Mouse (Mus musculus): ENCODE measurements around the gene Slc38a4.

Slc38a4 gene

DNA sequence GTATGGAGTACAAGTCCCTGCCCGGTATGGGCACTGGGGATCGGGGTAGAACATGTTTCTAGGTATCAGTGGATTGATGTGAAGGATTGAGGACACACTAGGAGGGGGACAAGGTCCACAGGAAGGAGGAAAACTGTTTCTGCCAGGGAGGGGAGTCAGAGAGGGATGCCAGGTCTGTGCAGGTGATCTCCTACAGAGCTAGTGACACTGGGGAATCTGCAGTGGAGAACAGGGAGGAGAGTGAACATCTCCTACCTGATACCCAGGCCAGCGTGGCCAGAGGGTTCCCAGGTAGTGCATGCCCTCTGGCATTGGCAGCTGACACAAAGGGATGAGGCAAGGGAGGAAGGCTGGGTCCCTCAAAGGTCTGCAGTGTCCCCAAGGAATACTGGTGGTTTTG is 89.4 kb downstream of the Slc38a4 start:
- DNase-seq (ENCODE audit: low spot score), result no peak

DNA sequence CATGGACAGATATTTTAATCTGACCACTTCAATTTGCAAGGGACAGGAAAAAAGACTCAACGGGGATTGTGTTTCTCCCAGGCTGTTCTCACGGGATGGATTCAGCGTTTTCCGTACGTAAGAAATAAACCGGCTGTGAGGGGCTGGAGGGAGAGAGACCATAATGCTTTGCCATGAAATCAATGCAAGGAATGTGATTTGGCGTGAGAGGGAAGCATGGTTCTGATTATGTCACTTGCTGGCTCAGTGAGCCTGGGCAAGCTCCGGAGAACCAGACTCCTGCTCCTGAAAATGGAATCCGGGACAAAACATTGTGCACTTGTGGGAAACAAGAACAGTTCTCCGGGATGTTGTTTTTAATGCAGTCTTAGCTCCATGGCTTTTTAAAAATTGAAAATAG is 92.0 kb downstream of the Slc38a4 start:
- DNase-seq (ENCODE audit: low spot score), result no peak

DNA sequence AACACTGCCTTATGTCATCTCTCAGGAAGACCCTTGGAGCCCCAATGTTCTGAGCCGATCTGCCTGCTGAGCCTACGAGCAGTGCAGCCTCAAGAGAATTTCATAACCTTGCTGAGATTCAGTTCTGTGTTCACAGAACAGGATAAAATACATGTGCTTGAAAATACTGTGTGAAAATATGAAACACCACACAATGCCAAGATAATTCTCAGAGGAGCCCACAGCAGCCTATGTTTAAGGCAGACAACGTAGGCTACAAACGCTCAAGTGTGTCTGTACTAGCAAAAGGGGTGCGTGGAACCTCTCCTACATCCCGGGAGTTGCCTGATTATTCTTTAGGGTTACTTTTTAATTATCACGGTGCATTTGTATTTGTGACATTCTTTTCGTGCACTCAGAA is 92.4 kb downstream of the Slc38a4 start:
- no peak for DNase-seq (ENCODE audit: low spot score)

DNA sequence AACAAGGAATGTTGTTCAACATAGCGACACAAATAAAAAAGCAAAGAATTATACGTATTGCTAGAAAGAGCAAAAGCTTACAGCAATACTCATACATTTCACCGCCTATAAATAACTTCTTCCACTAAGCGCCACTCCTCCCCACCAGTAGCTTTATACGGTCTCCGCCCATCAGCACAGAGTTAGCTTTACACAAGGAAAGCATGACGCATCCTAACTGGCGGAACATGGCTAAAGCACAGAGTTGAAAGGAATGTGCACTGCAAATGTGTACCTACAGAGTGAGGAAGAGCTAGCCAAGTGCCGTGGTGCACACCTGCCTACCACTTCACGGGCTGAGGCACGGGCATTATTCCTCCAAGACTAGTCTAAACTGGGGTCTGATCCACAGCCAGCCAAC is 95.4 kb downstream of the Slc38a4 start:
- DNase-seq (ENCODE audit: low spot score), result no peak

DNA sequence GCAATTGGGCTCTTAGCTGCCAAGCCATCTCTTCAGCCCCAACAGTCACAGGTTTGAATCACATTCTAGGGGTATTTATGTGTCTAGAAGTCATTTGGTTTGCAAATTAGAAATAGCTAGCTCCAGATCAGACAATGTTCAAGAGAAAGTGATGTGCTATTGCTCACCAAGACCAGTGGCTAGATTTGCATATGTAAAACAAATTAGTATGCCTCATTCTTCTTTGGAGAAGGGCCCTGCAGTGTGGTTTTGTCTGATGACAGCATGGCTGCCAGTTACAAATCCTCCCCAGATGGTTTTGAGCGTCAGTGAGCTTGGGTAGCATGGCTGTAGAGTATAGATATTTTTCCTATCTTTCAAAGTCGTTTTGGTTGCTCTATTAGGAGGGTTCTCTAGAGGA is 96.5 kb downstream of the Slc38a4 start:
- DNase-seq (ENCODE audit: low spot score), result no peak

DNA sequence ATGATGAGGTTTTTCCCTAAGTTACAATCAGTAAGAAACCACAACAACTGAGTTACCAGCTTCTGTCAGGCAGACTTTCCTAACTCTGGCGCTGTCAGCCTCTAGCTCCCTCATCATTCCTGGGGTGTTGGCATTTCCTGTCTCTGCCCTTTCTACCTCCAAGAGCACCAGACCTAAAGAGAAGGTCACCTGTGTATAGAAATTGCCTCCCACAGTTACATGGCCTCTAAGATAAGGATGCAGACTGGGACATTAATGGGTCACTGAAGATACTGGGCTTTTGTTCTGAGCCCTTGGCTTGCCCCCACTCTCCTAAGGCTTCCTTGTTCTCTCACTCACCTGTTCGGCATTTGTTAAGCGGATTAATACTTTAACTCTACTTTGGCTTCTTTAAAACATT is 99.1 kb downstream of the Slc38a4 start:
- no peak for DNase-seq (ENCODE audit: low spot score)

DNA sequence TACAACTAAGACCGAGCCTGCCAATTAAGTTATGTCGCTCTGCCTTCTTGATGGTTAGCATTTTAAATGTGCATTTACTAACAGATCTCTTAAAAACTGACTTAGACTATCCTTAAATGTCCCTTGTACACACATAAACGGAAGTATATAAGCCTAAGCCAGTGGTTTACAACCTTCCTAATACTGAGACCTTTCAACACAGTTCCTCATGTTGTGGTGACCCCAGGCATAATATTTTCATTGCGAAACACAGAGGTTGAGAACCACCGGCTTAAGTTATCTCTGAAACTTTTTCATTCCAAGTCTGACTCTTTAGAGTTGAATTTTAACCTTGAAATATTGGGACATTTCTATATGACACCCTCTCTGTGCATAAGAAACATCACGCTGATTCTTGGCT is 101.4 kb downstream of the Slc38a4 start:
- DNase-seq (ENCODE audit: low spot score), result no peak

DNA sequence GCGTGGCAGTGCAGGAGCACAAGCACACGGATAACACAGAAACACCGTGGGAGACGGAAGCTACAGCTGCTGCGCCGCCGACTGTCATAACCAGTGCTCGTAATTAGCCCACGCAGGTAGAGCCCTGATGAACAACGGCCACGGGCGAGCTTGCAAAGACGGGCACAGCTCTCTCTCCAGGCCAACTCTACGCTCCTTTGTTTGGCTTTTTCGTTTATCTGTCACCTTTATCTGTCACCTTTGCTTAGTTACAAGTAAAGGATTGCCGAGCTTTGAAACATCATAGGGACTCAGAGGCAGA is 101.9 kb downstream of the Slc38a4 start:
- no peak for DNase-seq (ENCODE audit: low spot score)

DNA sequence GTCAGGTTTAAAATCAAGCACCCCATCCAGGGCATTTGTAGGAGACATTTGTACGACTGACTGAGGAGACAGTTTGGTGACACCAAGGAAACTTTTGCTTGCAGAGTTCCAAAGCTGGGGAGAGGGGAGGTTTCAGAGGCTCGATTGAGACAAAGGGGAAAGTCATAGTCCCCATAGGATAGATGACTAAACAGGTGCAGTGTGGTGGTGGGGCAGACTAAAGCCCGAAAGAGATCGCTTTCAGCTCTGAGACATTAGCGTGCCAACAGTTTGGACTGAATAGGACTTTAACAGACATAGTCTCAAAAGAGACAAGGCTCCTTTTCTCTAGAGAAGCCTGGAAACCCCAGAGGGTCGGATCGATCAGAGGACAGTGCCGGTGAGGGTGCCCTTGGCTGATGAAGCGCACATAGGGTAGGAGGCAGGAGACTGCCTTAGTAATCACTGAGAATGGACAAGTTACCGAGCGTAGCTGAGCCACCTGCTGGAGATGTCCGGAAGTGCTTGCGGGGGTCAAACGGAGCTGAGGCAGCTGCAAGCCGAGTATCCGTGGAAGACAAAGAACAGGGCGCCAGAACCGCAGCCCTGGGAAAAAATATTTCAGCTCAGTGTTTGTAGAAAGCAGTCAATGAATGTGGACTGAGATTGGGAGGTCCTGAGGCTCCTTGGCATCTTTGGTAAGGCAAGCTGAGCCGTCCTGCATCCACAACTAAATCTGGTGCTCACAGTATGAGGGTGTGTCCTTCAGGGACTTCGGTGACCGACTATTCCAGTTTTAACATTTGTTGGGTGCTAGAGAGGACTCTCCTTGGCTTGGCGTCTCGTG is 102.4 kb downstream of the Slc38a4 start:
- peak; percentile 86 for DNase-seq (ENCODE audit: low spot score)

DNA sequence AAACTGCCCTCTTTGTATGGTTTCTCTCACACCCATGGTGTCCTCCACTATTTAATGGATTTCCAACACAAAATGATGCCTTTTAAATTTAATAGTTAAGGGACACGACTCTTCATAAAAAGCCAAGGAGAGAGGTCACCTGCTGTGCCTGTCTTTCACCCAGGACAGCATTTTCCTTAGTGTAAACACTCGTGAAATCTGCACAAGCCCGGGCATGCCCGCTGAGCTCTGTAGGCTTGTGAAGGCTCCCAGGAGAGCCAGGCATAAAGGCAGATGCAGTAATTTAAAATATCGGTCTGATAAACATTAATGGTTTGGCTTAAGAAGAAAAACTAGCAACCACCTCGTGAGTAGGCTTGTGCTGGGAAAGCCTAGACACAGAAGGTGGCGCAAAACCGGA is 103.3 kb downstream of the Slc38a4 start:
- no peak for DNase-seq (ENCODE audit: low spot score)

DNA sequence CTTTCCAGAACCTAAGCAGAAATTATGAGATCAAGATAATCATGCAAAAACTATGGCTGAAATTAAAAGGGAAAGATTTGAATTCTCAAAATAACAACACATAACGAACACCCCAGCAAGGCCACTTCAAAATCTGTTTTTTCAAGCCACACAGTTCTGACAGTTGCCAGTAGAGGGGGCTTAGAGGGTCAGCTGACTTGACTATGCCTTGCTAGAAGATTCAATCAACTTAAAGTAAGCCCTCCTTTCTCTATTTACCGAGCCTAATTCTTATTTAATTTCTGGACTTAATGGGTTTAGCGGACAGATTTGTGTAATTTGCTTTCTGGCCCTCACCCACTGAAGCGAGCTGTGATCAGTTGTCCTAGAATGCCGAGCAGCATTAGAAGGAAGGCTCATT is 104.0 kb downstream of the Slc38a4 start:
- no peak for DNase-seq (ENCODE audit: low spot score)

DNA sequence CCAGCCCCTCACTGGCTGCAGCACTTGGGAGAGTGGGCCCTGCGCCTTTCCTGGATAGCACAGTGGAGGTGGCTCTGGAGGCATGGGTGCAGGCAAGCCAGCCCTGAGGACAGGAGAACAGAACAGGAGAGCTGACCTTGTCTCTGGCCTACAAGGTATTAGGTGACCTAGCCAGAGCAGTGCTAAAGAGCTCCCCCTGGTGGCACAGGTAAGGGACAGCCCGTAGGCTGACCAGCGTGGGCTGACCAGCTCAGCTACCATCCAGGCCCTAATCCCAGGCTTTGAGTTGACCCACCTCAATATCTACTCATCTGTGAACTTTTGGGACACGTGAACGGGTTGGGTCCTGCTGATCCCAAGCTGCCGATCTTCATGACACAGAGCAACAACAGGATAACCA is 107.3 kb downstream of the Slc38a4 start:
- peak; percentile 58 for DNase-seq (ENCODE audit: low spot score)
